Mouse (Mus musculus) CH12F3 (cell line): ENCODE data around the gene Dennd6b.

Experiments
- in situ Hi-C: fragments of 300-500 bp; cut with MboI; formaldehyde crosslinking; loops from 2 replicates; pipeline ENCODE4 v1.14.3; 2020; ENCODE audit warnings: low sequenced_read_pairs

Dennd6b gene

DNA sequence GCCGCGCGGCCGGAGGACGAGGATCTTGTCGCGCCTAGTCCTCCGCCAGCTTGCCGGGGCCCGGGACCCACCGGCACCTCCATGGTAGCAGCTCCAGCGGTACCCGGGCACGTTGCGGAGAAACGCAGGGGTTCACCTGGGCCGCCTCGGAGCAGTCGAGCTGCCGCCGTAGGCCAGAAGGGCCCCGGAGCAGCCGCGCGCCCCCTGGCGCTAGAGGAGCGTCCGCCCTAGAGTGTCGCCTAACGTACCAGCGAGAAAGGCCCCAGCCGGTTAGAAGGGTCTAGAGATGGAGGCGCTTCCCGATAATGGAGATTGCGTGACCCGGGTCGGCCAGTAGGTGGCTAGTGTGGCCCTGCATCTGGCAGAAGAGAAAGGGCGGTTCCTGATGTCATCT lies at the start of gene Dennd6b:
Gene Dennd6b (minus strand): TSS at position 184 of the 394 bp plus-strand sequence.
- in situ Hi-C loops = no loop called here

DNA sequence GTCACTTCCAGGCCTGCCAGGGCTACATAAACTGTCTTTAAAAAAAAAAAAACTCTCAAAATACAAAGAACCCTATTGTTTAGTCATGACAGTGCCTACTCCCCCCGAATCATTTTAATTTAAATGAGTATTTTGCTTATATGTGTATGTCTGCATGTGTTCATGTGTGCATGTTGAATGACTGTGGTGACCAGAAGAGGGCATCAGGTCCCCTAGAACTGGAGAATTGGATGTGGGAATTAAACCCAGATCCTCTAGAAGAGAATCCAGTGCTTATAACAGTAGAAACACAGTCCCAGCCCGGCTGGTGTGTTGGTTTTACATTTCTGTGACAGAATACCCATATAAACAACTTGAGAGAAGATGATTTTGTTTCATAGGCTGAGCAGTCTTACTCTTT lies 44.7 kb upstream of the Dennd6b start:
- in situ Hi-C loops = no loop called here

DNA sequence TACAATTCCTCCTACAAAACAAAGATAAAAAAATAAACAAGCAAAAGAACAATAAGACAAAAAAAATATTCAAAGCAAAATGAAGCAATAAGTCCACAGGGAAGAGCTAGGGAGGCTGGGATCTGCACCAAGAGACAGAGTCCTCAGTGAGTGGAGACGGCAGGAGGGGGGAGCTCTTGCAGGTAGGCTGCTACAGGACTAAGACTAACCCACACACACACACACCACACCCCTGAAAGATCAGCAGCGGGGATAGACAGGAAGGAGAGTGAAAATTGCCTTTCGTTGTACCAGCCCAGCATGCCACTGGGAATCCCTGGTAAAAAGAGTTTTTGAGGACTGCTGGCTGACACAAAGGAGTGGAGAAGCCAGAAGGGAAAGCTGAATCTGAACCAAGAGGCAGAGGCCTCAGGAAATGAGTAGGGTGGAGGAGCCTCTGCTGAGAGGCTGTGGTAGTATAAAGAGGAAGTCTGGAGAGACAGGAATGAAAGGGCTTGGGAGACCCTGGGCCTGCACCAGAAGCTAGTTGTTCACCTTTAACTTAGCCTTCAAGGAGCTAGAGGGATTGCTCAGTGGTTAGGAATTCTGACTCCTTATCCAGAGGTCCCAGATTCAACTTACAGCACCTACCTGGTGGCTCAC lies 43.6 kb upstream of the Dennd6b start:
- in situ Hi-C loops = no loop called here

DNA sequence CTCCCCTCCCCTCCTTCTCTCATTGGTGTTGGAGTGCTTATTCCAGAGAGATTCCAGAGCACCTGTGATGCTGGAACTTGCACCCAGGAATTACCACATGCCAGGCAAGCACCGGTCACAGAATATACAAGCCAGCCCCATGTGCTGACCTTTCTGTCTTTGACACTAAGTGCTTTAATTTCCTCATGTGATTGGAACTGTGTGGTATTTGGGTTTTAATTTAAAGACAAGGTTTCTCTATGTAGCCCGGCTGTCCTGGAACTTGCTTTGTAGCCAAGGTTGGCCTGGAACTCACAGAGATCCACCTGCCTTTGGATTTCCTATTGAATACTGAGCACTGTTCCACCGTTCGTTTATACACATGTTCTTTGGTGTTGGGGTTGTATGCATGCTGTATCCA lies 37.8 kb upstream of the Dennd6b start:
- in situ Hi-C loops = no loop called here

DNA sequence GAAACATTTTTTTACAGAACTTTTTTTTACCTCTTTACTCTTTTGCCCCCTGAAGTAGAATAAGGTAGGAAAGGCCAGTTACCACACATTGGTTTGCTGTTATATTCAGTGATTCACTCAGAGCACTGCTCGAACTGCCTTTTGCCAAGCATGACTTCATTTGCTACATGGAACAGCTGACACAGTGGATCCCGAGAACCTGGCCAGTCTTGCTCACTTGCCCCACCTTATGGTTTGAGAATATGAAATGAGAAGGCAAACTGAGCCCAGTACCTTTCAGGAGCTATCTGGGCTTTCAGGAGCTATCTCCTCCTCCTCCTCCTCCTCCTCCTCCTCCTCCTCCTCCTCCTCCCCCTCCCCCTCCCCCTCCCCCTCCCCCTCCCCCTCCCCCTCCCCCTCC lies 37.3 kb upstream of the Dennd6b start:
- in situ Hi-C loops = no loop called here

GRCm38 (mm10) chr15:89215611-89216233 lies 19.4 kb upstream of the Dennd6b start:
- in situ Hi-C loops = no loop called here

- in situ Hi-C loops = no loop called here
These were observed 18.7 kb upstream of the Dennd6b start for GRCm38 (mm10) chr15:89214953-89215352.

- in situ Hi-C loops = no loop called here
These were observed 17.2 kb upstream of the Dennd6b start for GRCm38 (mm10) chr15:89213517-89213916.

- in situ Hi-C loops = no loop called here
These were observed 16.2 kb upstream of the Dennd6b start for GRCm38 (mm10) chr15:89212495-89212894.

- in situ Hi-C loops = no loop called here
These were observed 15.6 kb upstream of the Dennd6b start for GRCm38 (mm10) chr15:89211716-89212461.

GRCm38 (mm10) chr15:89210915-89211715 lies 14.8 kb upstream of the Dennd6b start, which contains the start of gene Ppp6r2:
Gene Ppp6r2, plus strand, starts transcription at chr15:89211553.
- in situ Hi-C loops = no loop called here

DNA sequence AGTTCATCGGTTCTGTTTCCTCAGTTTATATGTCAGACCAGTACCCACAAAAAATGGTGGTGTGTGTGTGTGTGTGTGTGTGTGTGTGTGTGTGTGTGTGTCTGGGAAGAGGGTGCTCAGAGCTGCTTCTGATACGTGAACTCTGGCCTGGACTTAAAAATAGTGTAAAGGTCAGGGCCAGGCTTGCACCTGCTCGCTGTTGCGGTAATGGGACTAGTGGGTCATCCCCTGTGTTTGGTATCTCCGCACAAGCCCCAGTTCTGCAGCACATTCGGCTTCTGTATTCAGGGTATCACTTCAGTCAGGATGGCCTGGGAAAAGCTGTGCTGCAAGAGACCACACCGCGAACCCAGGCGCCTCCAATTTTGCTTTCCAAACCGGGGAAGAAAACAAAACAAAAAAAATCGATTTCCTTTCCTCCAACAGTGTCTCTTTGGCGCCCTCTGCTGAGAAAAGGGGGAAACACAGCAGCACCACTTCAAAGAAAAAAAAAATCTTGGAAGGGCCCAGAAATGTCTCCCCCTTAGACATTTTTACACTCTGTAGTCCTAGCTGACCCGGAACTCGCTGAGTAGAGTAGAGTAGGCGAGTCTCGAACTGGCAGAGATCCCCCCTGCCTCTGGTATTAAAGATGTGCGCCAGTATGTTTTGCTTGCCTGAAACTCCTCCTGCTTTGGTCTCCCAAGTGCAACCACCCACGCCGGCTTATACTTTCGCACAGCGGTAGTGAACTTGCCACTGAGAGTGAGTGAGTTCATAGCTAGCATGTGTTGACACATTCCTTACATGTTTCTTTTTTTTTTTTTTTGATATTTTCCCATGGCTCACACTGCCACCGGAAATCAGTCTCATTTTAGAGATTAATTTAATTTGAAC lies 13.8 kb upstream of the Dennd6b start:
- in situ Hi-C loops = no loop called here

- in situ Hi-C loops = no loop called here
These were observed 11.2 kb upstream of the Dennd6b start for GRCm38 (mm10) chr15:89207457-89207856.

GRCm38 (mm10) chr15:89197056-89197455 lies 760 bp upstream of the Dennd6b start:
- in situ Hi-C loops = no loop called here

- in situ Hi-C loops = no loop called here
These were observed 495 bp downstream of the Dennd6b start for GRCm38 (mm10) chr15:89195690-89196312.

- in situ Hi-C loops = no loop called here
These were observed 1.0 kb downstream of the Dennd6b start for GRCm38 (mm10) chr15:89195261-89195681.

DNA sequence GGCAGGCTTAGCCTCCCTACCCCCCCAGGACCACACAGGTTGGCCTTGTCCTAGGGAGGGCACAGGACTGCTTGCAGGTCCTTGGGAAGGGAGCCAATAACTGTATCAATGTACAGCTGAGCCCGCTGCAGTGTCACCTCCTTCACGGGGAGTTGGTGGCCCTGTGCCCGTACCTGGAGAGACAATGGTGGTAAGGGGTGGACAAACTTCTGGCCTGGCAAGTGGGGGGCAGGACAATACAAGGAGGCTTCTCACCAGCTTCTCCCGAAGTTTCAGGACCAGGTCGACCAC lies 11.4 kb downstream of the Dennd6b start:
- in situ Hi-C loops = no loop called here

DNA sequence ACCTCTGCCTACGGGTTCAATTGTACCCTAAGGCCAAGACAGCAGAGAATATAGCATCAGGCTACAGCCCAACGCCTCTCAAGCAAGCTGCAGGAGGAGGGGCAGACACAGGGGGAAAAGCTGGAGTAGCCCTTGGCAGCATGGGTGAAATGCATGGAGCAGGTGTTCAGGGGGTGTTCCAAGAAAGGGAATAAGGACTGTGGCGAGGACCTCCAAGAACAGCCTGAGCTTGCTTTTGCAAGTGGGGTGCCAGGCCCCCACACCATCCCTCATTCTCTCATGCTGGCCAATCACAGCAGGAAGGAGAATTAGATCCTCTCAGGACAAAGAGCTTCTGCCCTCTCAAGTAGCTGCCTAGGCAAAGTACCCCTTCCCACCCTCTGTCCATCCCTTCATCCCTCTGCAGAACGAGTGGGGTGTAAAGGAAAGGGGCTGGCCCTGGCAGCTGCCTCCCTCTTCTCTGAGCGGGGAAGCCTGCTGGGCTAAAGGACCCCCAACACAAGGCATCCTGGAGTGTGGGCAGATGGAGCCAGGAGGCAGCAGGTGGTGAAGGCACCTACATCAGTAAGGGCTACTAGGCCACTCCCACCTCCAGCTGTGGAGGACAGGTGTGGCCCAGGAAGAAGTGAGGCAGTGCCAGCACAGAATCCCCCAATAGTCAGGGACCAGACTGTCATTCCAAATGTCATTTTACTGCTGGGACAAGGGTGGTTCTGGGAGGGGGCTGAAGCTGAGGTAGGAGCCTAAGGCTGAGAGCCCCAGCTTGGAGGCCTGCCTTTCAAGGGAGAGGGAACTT lies 12.0 kb downstream of the Dennd6b start:
- in situ Hi-C loops = no loop called here

DNA sequence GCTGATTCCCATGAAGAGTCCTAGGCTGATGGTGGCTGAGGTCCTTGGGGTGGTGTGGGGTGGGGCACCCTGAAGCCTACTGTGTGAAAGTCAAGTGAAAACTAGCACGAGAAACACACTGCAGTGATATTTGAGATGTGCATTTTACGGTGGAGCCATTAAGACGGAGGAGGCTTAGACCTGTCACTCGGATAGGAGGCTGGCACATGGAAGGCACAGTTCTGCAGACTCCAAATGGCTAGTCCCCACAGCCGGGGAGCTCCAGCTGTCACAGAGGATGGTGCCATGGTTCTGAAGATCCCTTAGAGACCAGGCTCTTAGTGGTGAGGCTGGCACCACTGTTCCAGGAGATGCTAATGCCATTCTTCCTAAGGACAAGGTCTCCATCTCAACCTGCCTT lies 13.5 kb downstream of the Dennd6b start:
- in situ Hi-C loops = no loop called here
